Mouse (Mus musculus) mature B cell (primary cell): ENCODE data around the gene Lrguk.

Experiments
- in situ Hi-C: fragments of 300-500 bp; cut with MboI; formaldehyde crosslinking; loops from 2 replicates; pipeline ENCODE4 v1.14.3; 2019

The Lrguk gene

GRCm38 (mm10) chr6:34176111-34176863 lies 147.0 kb downstream of the Lrguk start:
- in situ Hi-C loops: no loop called here

- in situ Hi-C loops: no loop called here
Observed at GRCm38 (mm10) chr6:34176864-34177247, 147.6 kb downstream of the Lrguk start, which contains the start of gene Slc35b4. Gene Slc35b4 (minus strand): TSS chr6:34177111.

GRCm38 (mm10) chr6:34179007-34179406 lies 149.8 kb downstream of the Lrguk start:
- in situ Hi-C loops: no loop called here

DNA sequence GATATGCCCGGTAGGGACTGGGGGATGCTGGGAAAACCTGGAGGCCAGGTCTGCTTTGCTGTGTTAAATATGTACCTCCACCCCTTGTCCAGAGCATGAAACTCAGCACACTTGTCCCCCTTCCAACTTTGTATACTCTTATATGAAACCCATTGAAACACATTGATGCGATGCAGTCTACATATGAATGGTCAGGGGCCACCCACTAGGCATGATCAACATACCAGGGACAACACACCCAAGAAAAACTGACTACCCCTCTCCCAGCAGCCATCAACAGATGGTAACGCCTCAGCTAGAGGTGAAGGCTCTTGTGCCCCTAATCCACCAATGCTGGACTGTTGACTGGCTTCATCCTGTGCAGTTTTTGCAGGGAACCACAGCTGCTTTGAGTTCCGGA lies 150.7 kb downstream of the Lrguk start:
- in situ Hi-C loops: no loop called here

DNA sequence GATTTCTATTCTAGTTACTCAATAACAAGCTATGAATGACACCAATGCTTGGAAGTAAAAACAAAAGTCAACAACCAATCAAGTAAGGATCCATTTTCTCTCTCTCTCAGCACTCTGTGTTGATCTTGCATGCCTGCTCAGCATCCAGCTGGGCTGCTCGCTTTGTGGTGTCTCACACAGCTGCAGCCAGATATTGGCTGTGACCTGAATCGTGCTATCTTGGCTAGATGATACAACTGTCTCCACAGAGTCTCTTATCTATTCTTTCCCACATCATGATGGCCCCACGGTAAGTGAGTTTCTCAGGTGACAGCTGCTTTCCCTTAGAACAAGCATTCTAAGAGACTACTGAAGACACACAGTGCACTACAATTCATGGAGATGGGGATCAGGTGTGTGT lies 152.7 kb downstream of the Lrguk start:
- in situ Hi-C loops: no loop called here

DNA sequence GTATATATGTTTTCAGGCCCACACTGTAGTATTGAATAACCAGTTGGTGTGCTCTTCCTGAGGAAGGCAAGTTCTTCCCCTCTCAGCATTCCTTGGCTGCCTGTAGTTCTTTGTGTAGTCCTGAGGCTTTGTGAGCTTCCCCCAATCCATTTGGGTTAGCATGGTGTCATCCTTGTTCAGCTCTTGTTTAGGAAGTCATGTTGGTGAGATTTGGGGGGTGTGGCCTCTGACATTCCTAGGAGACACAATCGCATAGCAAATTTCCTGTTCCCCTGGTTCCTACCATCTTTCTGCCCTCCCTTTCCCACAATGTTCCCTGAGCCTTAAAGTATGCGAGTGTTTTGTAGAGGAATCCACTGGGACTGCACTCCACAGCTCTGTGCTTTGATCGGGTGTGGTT lies 154.1 kb downstream of the Lrguk start:
- in situ Hi-C loops: no loop called here
